Mouse (Mus musculus) erythroblast, adult 5-6 weeks (primary cell): ENCODE data around the gene Epx. TPM values are rescaled to one million over a fixed set of nuclear protein-coding genes. Genes with fewer than 3 reads are reported as not detected.
A peak's percentile ranks its signal among the peaks of the same experiment; 100 is the strongest.
"Not testable (repeated sequence)": the region's sequence is repeated elsewhere in the genome, so short reads cannot be mapped to it uniquely, and the experiment has no call there.

Experiments used
- ATAC-seq: replicated peaks from 2 replicates; pipeline ENCODE4 v1.8.0; 2016; ENCODE audit warnings: moderate number of reproducible peaks, mild to moderate bottlenecking, moderate TSS enrichment, inconsistent platforms; ENCODE audit not compliant: poor library complexity, low FRiP score, severe bottlenecking
- total RNA-seq, 2 experiments: library from RNA; stranded (forward) in 1 of 2; stranded (reverse) in 1 of 2; fragments of 150-400 nt in 1 of 2; fragments of 200-764, 138-1000 nt in 1 of 2; gene quantifications; 2 replicates each; pipeline versions ENCODE4 v1.2.3 to v1.2.4; 2015 to 2017; ENCODE audit warnings: low replicate concordance in 2 of 2

Gene Epx
- total RNA-seq (2015; ENCODE audit: low replicate concordance) (34.0 and 42.8 TPM in 2 replicates), total RNA-seq (2017; ENCODE audit: low replicate concordance) (31.1 and 53.2 TPM in 2 replicates)

GRCm38 (mm10) chr11:87875436-87875835 lies at the start of gene Epx:
Epx (minus strand) TSS chr11:87875536.
- ATAC-seq = no peak

- ATAC-seq = no peak
Measured at GRCm38 (mm10) chr11:87920966-87921365, 45.6 kb upstream of the Epx start, which contains the start of gene Olfr464. Olfr464 (minus strand) TSS chr11:87920967.

GRCm38 (mm10) chr11:87920301-87920700 lies 45.0 kb upstream of the Epx start:
- no peak for ATAC-seq

- ATAC-seq = no peak
Measured at GRCm38 (mm10) chr11:87916005-87916404, 40.7 kb upstream of the Epx start.

GRCm38 (mm10) chr11:87904331-87904730 lies 29.0 kb upstream of the Epx start:
- ATAC-seq = no peak

GRCm38 (mm10) chr11:87897287-87897686 lies 22.0 kb upstream of the Epx start, which contains the start of gene Olfr463:
Olfr463 (minus strand) TSS chr11:87897387.
- no peak for ATAC-seq

- ATAC-seq = no peak
Measured at GRCm38 (mm10) chr11:87892168-87892567, 16.8 kb upstream of the Epx start, which contains the start of gene Olfr462. Olfr462 (minus strand) TSS chr11:87892268.

GRCm38 (mm10) chr11:87884856-87885255 lies 9.5 kb upstream of the Epx start:
- ATAC-seq = no peak

GRCm38 (mm10) chr11:87883493-87883892 lies 8.2 kb upstream of the Epx start:
- ATAC-seq = no peak

- no peak for ATAC-seq
Measured at GRCm38 (mm10) chr11:87881714-87882113, 6.4 kb upstream of the Epx start.

- ATAC-seq = no peak
Measured at GRCm38 (mm10) chr11:87879826-87880225, 4.5 kb upstream of the Epx start.

GRCm38 (mm10) chr11:87871766-87872165 lies 3.6 kb downstream of the Epx start:
- ATAC-seq = no peak

GRCm38 (mm10) chr11:87870096-87870495 lies 5.2 kb downstream of the Epx start:
- no peak for ATAC-seq

- not testable (repeated sequence) for ATAC-seq
Measured at GRCm38 (mm10) chr11:87866891-87867290, 8.4 kb downstream of the Epx start.

- no peak for ATAC-seq
Measured at GRCm38 (mm10) chr11:87862805-87863204, 12.5 kb downstream of the Epx start.

GRCm38 (mm10) chr11:87860426-87860825 lies 14.9 kb downstream of the Epx start:
- ATAC-seq = no peak

- ATAC-seq = no peak
Measured at GRCm38 (mm10) chr11:87859273-87859672, 16.1 kb downstream of the Epx start.

GRCm38 (mm10) chr11:87854550-87854949 lies 20.8 kb downstream of the Epx start:
- no peak for ATAC-seq

GRCm38 (mm10) chr11:87853597-87853954 lies 21.8 kb downstream of the Epx start:
- ATAC-seq = no peak

- peak; percentile 64 for ATAC-seq
Measured at GRCm38 (mm10) chr11:87852690-87853596, 22.4 kb downstream of the Epx start, which contains the start of gene Mks1. Mks1 (plus strand) TSS chr11:87853215.

- ATAC-seq = no peak
Measured at GRCm38 (mm10) chr11:87847884-87848283, 27.5 kb downstream of the Epx start.
